Mouse (Mus musculus) ES-E14 (cell line): Measurements from ENCODE around the gene Hist2h4.

Source experiments
- HCFC1 ChIP-seq: IDR thresholded peaks from 2 replicates; pipeline ENCODE4 v1.6.1; 2012; ENCODE audit warnings: low read length, inconsistent platforms, borderline replicate concordance; ENCODE audit not compliant: insufficient read depth
- MAFK ChIP-seq: IDR thresholded peaks from 2 replicates; pipeline ENCODE4 v1.6.1; 2014; ENCODE audit warnings: mild to moderate bottlenecking, low read depth, low read length, inconsistent platforms; ENCODE audit not compliant: insufficient read depth
- ZC3H11A ChIP-seq: IDR thresholded peaks from 2 replicates; pipeline ENCODE4 v1.6.1; 2012; ENCODE audit warnings: low read depth, mild to moderate bottlenecking, inconsistent platforms, low read length, borderline replicate concordance
- ZNF384 ChIP-seq: IDR thresholded peaks from 2 replicates; pipeline ENCODE4 v1.6.1; 2012; ENCODE audit warnings: low read depth, low read length, inconsistent platforms

GRCm38 (mm10) chr3:96235836-96236235 is 27.3 kb downstream of the Hist2h4 start:
- TF ChIP-seq MAFK = no peak
- no peak for TF ChIP-seq ZNF384
- TF ChIP-seq HCFC1 = no peak
- no peak for TF ChIP-seq ZC3H11A
